Mouse (Mus musculus): ENCODE measurements at regions not wholly inside any gene's neighbourhood (a gene's known extent, or its start where the extent isn't known, plus 50 kb on each side); places are given as distances from the start of the nearest gene placed in this dataset.
A peak's percentile ranks its signal among the peaks of the same experiment; 100 is the strongest.

DNA sequence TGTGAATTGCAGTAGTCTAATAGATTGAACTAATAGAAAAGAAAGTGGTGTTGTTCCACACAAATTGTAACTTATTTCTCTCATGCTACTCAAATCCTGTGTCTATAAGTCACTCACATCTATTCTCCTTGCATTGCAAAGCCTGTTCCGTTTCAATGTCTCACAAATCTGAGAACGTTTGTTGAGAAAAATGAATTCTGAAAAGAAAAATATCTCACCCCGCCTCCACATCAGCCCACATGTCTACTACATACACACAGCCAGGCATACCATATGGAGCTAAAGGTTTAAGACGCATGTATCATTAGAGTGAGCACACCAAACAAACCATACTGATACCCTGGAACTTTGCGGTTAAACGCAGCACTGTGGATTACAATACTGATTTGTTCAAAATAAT is 258.0 kb downstream of the Zpld1 start:
- H3K9me3 ChIP-seq (ENCODE audit: control insufficient read depth, low read length), result no peaks in the 10 kb centered on the region

DNA sequence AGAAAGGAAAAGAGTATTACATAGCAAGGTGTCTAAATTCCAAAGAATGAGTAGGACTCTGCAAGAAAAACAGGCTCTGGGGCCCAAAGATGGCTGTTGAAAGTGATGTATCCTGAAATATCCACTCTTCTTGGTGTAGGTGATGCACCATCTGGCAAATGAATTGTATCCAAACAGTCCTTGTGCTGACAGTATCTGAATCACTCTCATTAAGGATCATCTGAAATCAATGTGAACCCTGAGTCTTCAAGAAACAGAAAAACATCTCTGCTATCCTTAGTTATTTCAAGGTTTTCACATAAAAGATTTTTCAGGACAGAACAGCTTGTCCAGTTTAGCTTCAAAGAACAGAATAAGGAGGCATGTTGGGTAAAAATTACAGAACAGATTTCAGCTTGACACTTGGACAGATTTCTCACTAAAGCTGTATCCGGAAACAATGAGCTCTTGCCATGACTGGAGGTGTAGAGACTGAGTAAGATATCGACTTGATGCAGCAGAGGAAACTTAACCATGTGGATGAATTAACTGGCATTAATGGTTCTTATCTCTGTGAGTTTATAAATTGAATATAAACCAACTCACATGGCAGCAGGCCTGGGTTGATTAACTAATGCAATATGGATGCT is 296.0 kb downstream of the Zpld1 start:
- H3K4me3 ChIP-seq (ENCODE audit: low read depth, low read length), result no peak overlapping the region
- ATAC-seq (ENCODE audit: low FRiP score), result no peak
- H3K4me1 ChIP-seq (replicated peaks; ENCODE audit: control insufficient read depth, insufficient read depth, low read length), result no peaks in the 10 kb centered on the region
- no peak overlapping the region for H3K27ac ChIP-seq (ENCODE audit: low read depth, low read length)
- no peaks in the 10 kb centered on the region for H3K9me3 ChIP-seq (ENCODE audit: control insufficient read depth, low read length)
- H3K36me3 ChIP-seq (ENCODE audit: control insufficient read depth, insufficient read depth, low read length), result no peaks in the 10 kb centered on the region
- WGBS, result 92% methylated on average over 2 of the region's 2 CpGs
- no peak for DNase-seq (ENCODE audit: low spot score)
- H3K9ac ChIP-seq (ENCODE audit: low read depth, low read length), result no peak overlapping the region
- H3K27me3 ChIP-seq (ENCODE audit: control insufficient read depth, insufficient read depth, low read length), result no peaks in the 10 kb centered on the region
- H3K4me2 ChIP-seq (replicated peaks; ENCODE audit: low read depth, low read length), result no peak overlapping the region

More for the DNA sequence above, 258.0 kb downstream of the Zpld1 start:
- no peak overlapping the region for H3K9ac ChIP-seq (ENCODE audit: low read depth, low read length)
- no peak for ATAC-seq (ENCODE audit: low FRiP score)
- H3K4me2 ChIP-seq (replicated peaks; ENCODE audit: low read depth, low read length), result no peak overlapping the region
- no peaks in the 10 kb centered on the region for H3K27me3 ChIP-seq (ENCODE audit: control insufficient read depth, insufficient read depth, low read length)
- DNase-seq (ENCODE audit: low spot score), result no peak
- H3K4me3 ChIP-seq (ENCODE audit: low read depth, low read length), result no peak overlapping the region
- no peak overlapping the region for H3K27ac ChIP-seq (ENCODE audit: low read depth, low read length)
- WGBS, result 92% methylated on average over 6 of the region's 6 CpGs
- no peaks in the 10 kb centered on the region for H3K36me3 ChIP-seq (ENCODE audit: control insufficient read depth, insufficient read depth, low read length)
- no peaks in the 10 kb centered on the region for H3K4me1 ChIP-seq (replicated peaks; ENCODE audit: control insufficient read depth, insufficient read depth, low read length)

DNA sequence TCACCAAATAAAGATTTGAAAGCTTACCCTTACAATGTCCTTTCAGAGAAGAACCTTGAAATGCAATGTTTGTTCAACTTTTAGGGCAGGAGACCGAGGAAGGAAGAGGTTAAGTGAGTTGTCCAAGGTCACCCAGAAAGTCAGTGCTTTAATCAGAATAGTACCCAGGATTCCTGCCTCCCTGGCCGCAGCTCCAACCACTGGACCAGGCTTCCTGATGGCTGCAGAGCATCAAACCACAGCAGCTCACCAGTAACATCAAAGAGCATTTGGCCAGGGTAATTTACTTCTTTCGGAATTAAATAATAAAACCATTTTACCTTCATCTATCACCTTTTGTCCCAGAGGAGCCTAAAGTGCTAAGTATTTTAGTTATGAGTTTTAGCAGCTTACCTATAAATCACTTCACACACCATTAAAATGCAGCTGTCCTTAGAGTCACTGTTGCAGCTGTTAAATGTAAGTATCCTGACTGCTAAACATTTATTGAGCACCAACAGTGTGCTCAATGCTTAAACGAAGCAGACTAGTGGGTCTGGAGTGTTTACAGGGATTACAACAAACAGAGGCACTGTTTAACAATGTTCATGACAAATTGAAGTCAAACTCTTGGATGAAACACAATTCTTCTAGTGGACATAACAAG is 306.1 kb downstream of the Zpld1 start:
- no peaks in the 10 kb centered on the region for H3K4me1 ChIP-seq (replicated peaks; ENCODE audit: control insufficient read depth, insufficient read depth, low read length)
- no peak overlapping the region for H3K9ac ChIP-seq (ENCODE audit: low read depth, low read length)
- DNase-seq (ENCODE audit: low spot score) (no peak), ATAC-seq (ENCODE audit: low FRiP score) (no peak)
- H3K9me3 ChIP-seq (ENCODE audit: control insufficient read depth, low read length), result no peaks in the 10 kb centered on the region
- no peak overlapping the region for H3K4me3 ChIP-seq (ENCODE audit: low read depth, low read length)
- H3K4me2 ChIP-seq (replicated peaks; ENCODE audit: low read depth, low read length), result no peak overlapping the region
- H3K27me3 ChIP-seq (ENCODE audit: control insufficient read depth, insufficient read depth, low read length), result no peaks in the 10 kb centered on the region
- 82% methylated on average over 4 of the region's 4 CpGs for WGBS
- no peak overlapping the region for H3K27ac ChIP-seq (ENCODE audit: low read depth, low read length)
- no peaks in the 10 kb centered on the region for H3K36me3 ChIP-seq (ENCODE audit: control insufficient read depth, insufficient read depth, low read length)

DNA sequence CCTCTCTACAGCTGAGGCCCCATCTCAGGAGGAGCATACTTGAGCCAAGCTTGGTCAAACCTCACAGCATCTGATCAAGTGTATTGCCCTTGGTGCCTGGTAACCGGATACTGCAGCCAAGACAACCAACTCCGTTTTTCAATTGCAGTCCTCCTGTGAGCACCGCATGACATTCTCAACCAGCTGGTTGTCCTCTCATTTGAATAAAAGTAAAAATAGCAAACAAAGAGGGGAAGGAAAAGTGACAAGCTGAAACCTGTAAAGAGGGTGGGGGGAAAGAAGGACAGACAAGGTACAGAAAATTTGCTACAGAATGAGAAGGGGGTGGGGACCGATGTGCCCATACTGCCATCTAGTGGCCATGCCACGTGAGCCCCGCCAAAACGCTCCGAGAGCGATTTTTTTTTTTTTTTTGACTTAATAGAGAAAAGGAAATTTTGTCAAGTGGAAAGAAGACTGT is 314.0 kb downstream of the Zpld1 start:
- Histone ChIP-seq H3K4me2 (replicated peaks; ENCODE audit: low read depth, low read length) (no peak overlapping the region), H3K27me3 (ENCODE audit: control insufficient read depth, insufficient read depth, low read length) (no peaks in the 10 kb centered on the region), H3K4me1 (replicated peaks; ENCODE audit: control insufficient read depth, insufficient read depth, low read length) (no peaks in the 10 kb centered on the region), H3K4me3 (ENCODE audit: low read depth, low read length) (no peak overlapping the region), H3K9ac (ENCODE audit: low read depth, low read length) (no peak overlapping the region), H3K9me3 (ENCODE audit: control insufficient read depth, low read length) (no peaks in the 10 kb centered on the region), H3K27ac (ENCODE audit: low read depth, low read length) (no peak overlapping the region), H3K36me3 (ENCODE audit: control insufficient read depth, insufficient read depth, low read length) (no peaks in the 10 kb centered on the region)
- WGBS, result 3% methylated on average over 9 of the region's 9 CpGs
- ATAC-seq (ENCODE audit: low FRiP score) (peak; percentile 84), DNase-seq (ENCODE audit: low spot score) (peak; percentile 81)

DNA sequence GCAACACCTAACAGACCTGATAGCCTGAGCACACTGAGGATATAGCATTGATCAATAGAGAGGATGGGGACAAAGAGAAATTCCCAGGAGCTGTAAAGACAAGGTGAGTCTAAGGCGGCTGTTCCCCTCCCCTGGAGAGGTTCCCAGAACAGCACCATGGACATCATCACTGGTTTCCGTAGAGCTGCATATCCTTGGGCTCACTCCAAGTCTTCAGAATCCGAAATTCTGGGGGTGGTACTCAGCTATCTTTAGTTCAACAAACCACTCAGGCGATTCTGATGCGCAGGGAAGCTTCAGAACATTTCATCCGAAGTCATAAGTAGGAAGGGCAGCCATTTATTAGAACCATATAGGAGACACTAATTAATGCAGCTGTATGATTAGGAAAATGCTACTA is 327.4 kb downstream of the Zpld1 start:
- H3K4me1 ChIP-seq (replicated peaks; ENCODE audit: control insufficient read depth, insufficient read depth, low read length), result no peaks in the 10 kb centered on the region
- H3K9ac ChIP-seq (ENCODE audit: low read depth, low read length), result no peak overlapping the region
- ATAC-seq (ENCODE audit: low FRiP score) (no peak), DNase-seq (ENCODE audit: low spot score) (no peak)
- no peak overlapping the region for H3K4me2 ChIP-seq (replicated peaks; ENCODE audit: low read depth, low read length)
- no peak overlapping the region for H3K4me3 ChIP-seq (ENCODE audit: low read depth, low read length)
- WGBS, result 81% methylated on average over 6 of the region's 6 CpGs
- no peaks in the 10 kb centered on the region for H3K36me3 ChIP-seq (ENCODE audit: control insufficient read depth, insufficient read depth, low read length)
- no peaks in the 10 kb centered on the region for H3K27me3 ChIP-seq (ENCODE audit: control insufficient read depth, insufficient read depth, low read length)
- no peaks in the 10 kb centered on the region for H3K9me3 ChIP-seq (ENCODE audit: control insufficient read depth, low read length)
- H3K27ac ChIP-seq (ENCODE audit: low read depth, low read length), result no peak overlapping the region

DNA sequence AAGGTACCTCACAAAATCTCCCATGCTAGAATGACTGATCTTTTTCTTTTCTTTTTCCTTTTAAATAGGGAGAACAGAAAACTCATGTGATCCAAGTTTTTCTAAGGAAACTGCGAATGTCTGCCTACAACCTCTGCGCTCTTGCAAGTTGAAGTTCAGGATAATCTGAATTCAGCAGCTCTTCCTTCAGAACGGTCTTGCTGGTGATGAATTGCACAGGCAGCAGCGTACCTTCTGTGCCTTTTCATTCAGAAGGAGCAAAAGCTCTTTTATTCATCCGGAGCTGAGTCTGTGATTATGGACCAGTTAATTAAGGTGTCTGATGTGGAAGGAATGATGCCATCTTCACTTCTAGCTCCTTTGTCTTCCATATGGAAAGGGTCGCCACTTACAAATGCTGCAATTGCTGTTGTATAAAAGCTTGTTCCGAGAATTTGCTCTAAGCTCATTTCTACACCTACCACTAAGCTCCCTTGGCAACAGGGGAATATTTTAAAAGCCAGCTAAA is 353.9 kb downstream of the Zpld1 start:
- Histone ChIP-seq H3K9me3 (ENCODE audit: control insufficient read depth, low read length) (no peaks in the 10 kb centered on the region), H3K27me3 (ENCODE audit: control insufficient read depth, insufficient read depth, low read length) (no peaks in the 10 kb centered on the region), H3K27ac (ENCODE audit: low read depth, low read length) (no peak overlapping the region), H3K9ac (ENCODE audit: low read depth, low read length) (no peak overlapping the region), H3K36me3 (ENCODE audit: control insufficient read depth, insufficient read depth, low read length) (no peaks in the 10 kb centered on the region), H3K4me1 (replicated peaks; ENCODE audit: control insufficient read depth, insufficient read depth, low read length) (no peaks in the 10 kb centered on the region), H3K4me2 (replicated peaks; ENCODE audit: low read depth, low read length) (no peak overlapping the region), H3K4me3 (ENCODE audit: low read depth, low read length) (no peak overlapping the region)
- ATAC-seq (ENCODE audit: low FRiP score) (no peak), DNase-seq (ENCODE audit: low spot score) (no peak)
- WGBS, result 69% methylated on average over 7 of the region's 7 CpGs

DNA sequence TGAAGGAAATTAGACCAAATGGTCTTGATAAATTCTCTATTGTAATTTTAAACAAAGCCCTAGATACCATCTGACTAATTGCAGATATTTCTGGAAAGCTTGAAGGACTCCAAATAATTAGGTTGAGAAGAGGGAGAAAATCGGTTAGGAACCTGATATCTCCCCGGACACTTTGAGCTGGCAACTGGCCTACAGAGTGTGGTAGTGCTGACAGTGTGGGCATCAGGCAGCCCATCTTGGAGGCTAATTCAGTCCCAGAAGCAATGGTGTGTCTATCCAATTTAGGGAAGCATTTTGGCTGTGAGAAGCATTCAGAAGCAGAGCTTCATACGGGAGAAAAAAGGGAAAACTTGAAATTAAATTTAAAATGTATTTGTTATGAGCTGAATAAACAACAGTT is 369.5 kb downstream of the Zpld1 start:
- H3K4me3 ChIP-seq (ENCODE audit: low read depth, low read length), result no peak overlapping the region
- no peaks in the 10 kb centered on the region for H3K4me1 ChIP-seq (replicated peaks; ENCODE audit: control insufficient read depth, insufficient read depth, low read length)
- H3K9me3 ChIP-seq (ENCODE audit: control insufficient read depth, low read length), result no peaks in the 10 kb centered on the region
- WGBS, result 90% methylated on average over 3 of the region's 3 CpGs
- no peak overlapping the region for H3K27ac ChIP-seq (ENCODE audit: low read depth, low read length)
- H3K36me3 ChIP-seq (ENCODE audit: control insufficient read depth, insufficient read depth, low read length), result no peaks in the 10 kb centered on the region
- no peak for DNase-seq (ENCODE audit: low spot score)
- no peak overlapping the region for H3K9ac ChIP-seq (ENCODE audit: low read depth, low read length)
- no peaks in the 10 kb centered on the region for H3K27me3 ChIP-seq (ENCODE audit: control insufficient read depth, insufficient read depth, low read length)
- no peak for ATAC-seq (ENCODE audit: low FRiP score)
- H3K4me2 ChIP-seq (replicated peaks; ENCODE audit: low read depth, low read length), result no peak overlapping the region

DNA sequence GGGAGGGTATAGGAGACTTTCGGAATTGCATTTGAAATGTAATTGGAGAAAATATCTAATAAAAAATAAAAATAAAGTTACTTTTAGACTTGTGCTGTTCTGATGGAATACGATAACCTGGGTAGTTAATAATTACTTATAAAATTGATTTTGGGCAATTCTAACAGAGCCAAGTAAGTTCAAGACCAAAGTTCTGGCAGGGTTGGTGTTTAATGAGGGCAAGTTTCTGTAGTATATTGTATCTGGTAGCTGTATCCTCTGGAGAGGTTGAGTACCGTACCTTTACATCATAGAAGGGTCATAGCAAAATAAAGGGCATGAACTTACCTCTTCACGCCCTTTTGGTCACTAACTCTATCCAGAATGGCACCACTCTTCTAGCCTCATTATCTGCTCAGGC is 394.9 kb downstream of the Zpld1 start:
- no peak for ATAC-seq (ENCODE audit: low FRiP score)
- no peaks in the 10 kb centered on the region for H3K27me3 ChIP-seq (ENCODE audit: control insufficient read depth, insufficient read depth, low read length)
- no peaks in the 10 kb centered on the region for H3K9me3 ChIP-seq (ENCODE audit: control insufficient read depth, low read length)
- no peak overlapping the region for H3K27ac ChIP-seq (ENCODE audit: low read depth, low read length)
- H3K36me3 ChIP-seq (ENCODE audit: control insufficient read depth, insufficient read depth, low read length), result no peaks in the 10 kb centered on the region
- WGBS, result 87% methylated on average over 4 of the region's 4 CpGs
- no peak overlapping the region for H3K4me2 ChIP-seq (replicated peaks; ENCODE audit: low read depth, low read length)
- no peak for DNase-seq (ENCODE audit: low spot score)
- no peak overlapping the region for H3K4me3 ChIP-seq (ENCODE audit: low read depth, low read length)
- no peak overlapping the region for H3K9ac ChIP-seq (ENCODE audit: low read depth, low read length)
- H3K4me1 ChIP-seq (replicated peaks; ENCODE audit: control insufficient read depth, insufficient read depth, low read length), result no peaks in the 10 kb centered on the region

DNA sequence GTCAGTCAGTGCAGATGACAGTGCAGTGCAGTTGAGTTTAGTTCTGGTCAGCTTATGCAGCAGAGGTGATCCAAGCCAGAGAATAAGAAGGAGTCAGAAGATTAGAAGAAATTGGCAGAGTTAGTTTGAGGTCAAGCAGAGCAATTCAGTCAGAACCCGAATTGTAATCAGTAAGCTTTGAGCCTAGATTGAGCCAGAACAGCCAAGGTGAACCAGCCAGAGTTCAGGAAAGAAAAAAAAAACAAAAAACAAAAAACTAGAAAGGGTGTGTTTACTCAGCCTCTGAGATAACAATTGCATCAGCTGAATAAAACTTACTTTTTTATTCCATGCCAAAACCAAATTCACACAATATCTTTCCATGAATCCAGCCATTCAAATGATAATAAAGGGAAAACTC is 396.3 kb downstream of the Zpld1 start:
- ATAC-seq (ENCODE audit: low FRiP score) (no peak), DNase-seq (ENCODE audit: low spot score) (no peak)
- 84% methylated on average over 1 of the region's 1 CpGs for WGBS
- H3K9ac ChIP-seq (ENCODE audit: low read depth, low read length), result no peak overlapping the region
- H3K36me3 ChIP-seq (ENCODE audit: control insufficient read depth, insufficient read depth, low read length), result no peaks in the 10 kb centered on the region
- no peaks in the 10 kb centered on the region for H3K4me1 ChIP-seq (replicated peaks; ENCODE audit: control insufficient read depth, insufficient read depth, low read length)
- H3K4me3 ChIP-seq (ENCODE audit: low read depth, low read length), result no peak overlapping the region
- no peak overlapping the region for H3K4me2 ChIP-seq (replicated peaks; ENCODE audit: low read depth, low read length)
- H3K9me3 ChIP-seq (ENCODE audit: control insufficient read depth, low read length), result no peaks in the 10 kb centered on the region
- H3K27me3 ChIP-seq (ENCODE audit: control insufficient read depth, insufficient read depth, low read length), result no peaks in the 10 kb centered on the region
- no peak overlapping the region for H3K27ac ChIP-seq (ENCODE audit: low read depth, low read length)
